Mouse (Mus musculus): ENCODE results near the gene Zswim4. TPM values are rescaled to one million over a fixed set of nuclear protein-coding genes. Genes with fewer than 3 reads are reported as not detected.

Zswim4 gene
- polyA plus RNA-seq, 1 experiment from 2014 or later: 24.7 TPM

- no peaks in the 10 kb centered on the region for H3K27me3 ChIP-seq (ENCODE audit: control insufficient read depth, insufficient read depth, low read length)
- no peak overlapping the region for H3K4me2 ChIP-seq
- H3K36me3 ChIP-seq (ENCODE audit: control insufficient read depth, insufficient read depth, low read length): peaks cover 17% of the 10 kb centered on the region
- H3K9me3 ChIP-seq (ENCODE audit: control insufficient read depth, low read length): no peaks in the 10 kb centered on the region
- H3K27ac ChIP-seq (ENCODE audit: low read depth, low read length): no peak overlapping the region
- H3K4me1 ChIP-seq (ENCODE audit: control insufficient read depth, insufficient read depth, low read length): peaks cover 4% of the 10 kb centered on the region; the same call in 1 of the 2 replicates
- no peak overlapping the region for H3K4me3 ChIP-seq (ENCODE audit: low read depth, low read length)
- DNase-seq (ENCODE audit: low spot score, missing footprints) (no peak), ATAC-seq (ENCODE audit: low FRiP score) (no peak)
- H3K9ac ChIP-seq (ENCODE audit: low read length): no peak overlapping the region
- 95% methylated on average over 31 of the region's 31 CpGs for WGBS
Measured at GRCm38 (mm10) chr8:84211881-84212563, 24.8 kb downstream of the Zswim4 start.

GRCm38 (mm10) chr8:84211202-84211601 lies 25.7 kb downstream of the Zswim4 start:
- H3K36me3 ChIP-seq (ENCODE audit: control insufficient read depth, insufficient read depth, low read length): peaks cover 17% of the 10 kb centered on the region

GRCm38 (mm10) chr8:84210167-84210791 lies 26.6 kb downstream of the Zswim4 start:
- H3K9ac ChIP-seq (ENCODE audit: low read length): no peak overlapping the region
- peaks cover 12% of the 10 kb centered on the region; the same call in 1 of the 2 replicates for H3K36me3 ChIP-seq (ENCODE audit: control insufficient read depth, insufficient read depth, low read length)
- 55% methylated on average over 34 of the region's 34 CpGs for WGBS
- peak; percentile 47 for ATAC-seq (ENCODE audit: low FRiP score)
- no peaks in the 10 kb centered on the region for H3K27me3 ChIP-seq (ENCODE audit: control insufficient read depth, insufficient read depth, low read length)
- no peak overlapping the region for H3K27ac ChIP-seq (ENCODE audit: low read depth, low read length)
- peak; percentile 97 for DNase-seq (ENCODE audit: low spot score, missing footprints)
- H3K9me3 ChIP-seq (ENCODE audit: control insufficient read depth, low read length): no peaks in the 10 kb centered on the region
- peaks cover 4% of the 10 kb centered on the region; the same call in 1 of the 2 replicates for H3K4me1 ChIP-seq (ENCODE audit: control insufficient read depth, insufficient read depth, low read length)
- H3K4me3 ChIP-seq (ENCODE audit: low read depth, low read length): no peak overlapping the region
- H3K4me2 ChIP-seq: 0 out of 2 replicates have a peak overlapping the region, but pooled peaks have one; percentile 4

More at GRCm38 (mm10) chr8:84211202-84211601, 25.7 kb downstream of the Zswim4 start:
- ATAC-seq (ENCODE audit: low FRiP score) (no peak), DNase-seq (ENCODE audit: low spot score, missing footprints) (no peak)
- Histone ChIP-seq H3K27me3 (ENCODE audit: control insufficient read depth, insufficient read depth, low read length) (no peaks in the 10 kb centered on the region), H3K4me3 (ENCODE audit: low read depth, low read length) (no peak overlapping the region), H3K9me3 (ENCODE audit: control insufficient read depth, low read length) (no peaks in the 10 kb centered on the region), H3K4me1 (ENCODE audit: control insufficient read depth, insufficient read depth, low read length) (peaks cover 4% of the 10 kb centered on the region; the same call in 1 of the 2 replicates), H3K9ac (ENCODE audit: low read length) (no peak overlapping the region), H3K4me2 (no peak overlapping the region), H3K27ac (ENCODE audit: low read depth, low read length) (no peak overlapping the region)
- 98% methylated on average over 3 of the region's 3 CpGs for WGBS

GRCm38 (mm10) chr8:84208381-84209380 lies 28.2 kb downstream of the Zswim4 start:
- Histone ChIP-seq H3K4me3 (ENCODE audit: low read depth, low read length) (no peak overlapping the region), H3K4me2 (no peak overlapping the region), H3K9me3 (ENCODE audit: control insufficient read depth, low read length) (no peaks in the 10 kb centered on the region), H3K36me3 (ENCODE audit: control insufficient read depth, insufficient read depth, low read length) (peaks cover 8% of the 10 kb centered on the region; the same call in 1 of the 2 replicates), H3K27me3 (ENCODE audit: control insufficient read depth, insufficient read depth, low read length) (no peaks in the 10 kb centered on the region), H3K27ac (ENCODE audit: low read depth, low read length) (0 out of 2 replicates have a peak overlapping the region, but pooled peaks have one; percentile 14), H3K9ac (ENCODE audit: low read length) (no peak overlapping the region), H3K4me1 (ENCODE audit: control insufficient read depth, insufficient read depth, low read length) (peaks cover 7% of the 10 kb centered on the region; the same call in 1 of the 2 replicates)
- DNase-seq (ENCODE audit: low spot score, missing footprints) (no peak), ATAC-seq (ENCODE audit: low FRiP score) (no peak)
- WGBS: 46% methylated on average over 17 of the region's 17 CpGs

GRCm38 (mm10) chr8:84207811-84208210 lies 29.0 kb downstream of the Zswim4 start:
- Histone ChIP-seq H3K4me1 (ENCODE audit: control insufficient read depth, insufficient read depth, low read length) (peaks cover 13% of the 10 kb centered on the region; the same call in 1 of the 2 replicates), H3K27ac (ENCODE audit: low read depth, low read length) (no peak overlapping the region), H3K4me3 (ENCODE audit: low read depth, low read length) (no peak overlapping the region), H3K36me3 (ENCODE audit: control insufficient read depth, insufficient read depth, low read length) (peaks cover 8% of the 10 kb centered on the region; the same call in 1 of the 2 replicates), H3K9ac (ENCODE audit: low read length) (no peak overlapping the region), H3K27me3 (ENCODE audit: control insufficient read depth, insufficient read depth, low read length) (no peaks in the 10 kb centered on the region), H3K9me3 (ENCODE audit: control insufficient read depth, low read length) (no peaks in the 10 kb centered on the region), H3K4me2 (no peak overlapping the region)
- no peak for DNase-seq (ENCODE audit: low spot score, missing footprints)
- no peak for ATAC-seq (ENCODE audit: low FRiP score)
- 62% methylated on average over 7 of the region's 7 CpGs for WGBS

- Histone ChIP-seq H3K4me1 (ENCODE audit: control insufficient read depth, insufficient read depth, low read length) (peaks cover 13% of the 10 kb centered on the region), H3K27me3 (ENCODE audit: control insufficient read depth, insufficient read depth, low read length) (peaks cover under 1% of the 10 kb centered on the region; the same call in 1 of the 2 replicates), H3K9ac (ENCODE audit: low read length) (no peak overlapping the region), H3K4me2 (no peak overlapping the region), H3K9me3 (ENCODE audit: control insufficient read depth, low read length) (no peaks in the 10 kb centered on the region), H3K4me3 (ENCODE audit: low read depth, low read length) (no peak overlapping the region), H3K27ac (ENCODE audit: low read depth, low read length) (no peak overlapping the region), H3K36me3 (ENCODE audit: control insufficient read depth, insufficient read depth, low read length) (peaks cover 4% of the 10 kb centered on the region; the same call in 1 of the 2 replicates)
- no peak for DNase-seq (ENCODE audit: low spot score, missing footprints)
- no peak for ATAC-seq (ENCODE audit: low FRiP score)
- WGBS: 88% methylated on average over 3 of the region's 3 CpGs
Measured at GRCm38 (mm10) chr8:84206666-84207065, 30.2 kb downstream of the Zswim4 start.

- H3K27ac ChIP-seq (ENCODE audit: low read depth, low read length): no peak overlapping the region
- H3K9me3 ChIP-seq (ENCODE audit: control insufficient read depth, low read length): no peaks in the 10 kb centered on the region
- peaks cover 26% of the 10 kb centered on the region for H3K4me1 ChIP-seq (ENCODE audit: control insufficient read depth, insufficient read depth, low read length)
- ATAC-seq (ENCODE audit: low FRiP score) (no peak), DNase-seq (ENCODE audit: low spot score, missing footprints) (peak; percentile 45)
- WGBS: 96% methylated on average over 5 of the region's 5 CpGs
- H3K27me3 ChIP-seq (ENCODE audit: control insufficient read depth, insufficient read depth, low read length): peaks cover 6% of the 10 kb centered on the region; the same call in 1 of the 2 replicates
- H3K4me2 ChIP-seq: no peak overlapping the region
- H3K36me3 ChIP-seq (ENCODE audit: control insufficient read depth, insufficient read depth, low read length): no peaks in the 10 kb centered on the region
- no peak overlapping the region for H3K9ac ChIP-seq (ENCODE audit: low read length)
- no peak overlapping the region for H3K4me3 ChIP-seq (ENCODE audit: low read depth, low read length)
Measured at GRCm38 (mm10) chr8:84205073-84205472, 31.8 kb downstream of the Zswim4 start.

- H3K27ac ChIP-seq (ENCODE audit: low read depth, low read length): peak overlapping the region; percentile 7; the same call in 1 of the 2 replicates
- peak overlapping the region; percentile 57 for H3K4me2 ChIP-seq
- H3K4me1 ChIP-seq (ENCODE audit: control insufficient read depth, insufficient read depth, low read length): peaks cover 31% of the 10 kb centered on the region
- peak overlapping the region; percentile 51 for H3K9ac ChIP-seq (ENCODE audit: low read length)
- ATAC-seq (ENCODE audit: low FRiP score) (no peak), DNase-seq (ENCODE audit: low spot score, missing footprints) (peak; percentile 92)
- peak overlapping the region; percentile 26; the same call in 1 of the 2 replicates for H3K4me3 ChIP-seq (ENCODE audit: low read depth, low read length)
- no peaks in the 10 kb centered on the region for H3K9me3 ChIP-seq (ENCODE audit: control insufficient read depth, low read length)
- no peaks in the 10 kb centered on the region for H3K36me3 ChIP-seq (ENCODE audit: control insufficient read depth, insufficient read depth, low read length)
- H3K27me3 ChIP-seq (ENCODE audit: control insufficient read depth, insufficient read depth, low read length): peaks cover 6% of the 10 kb centered on the region; the same call in 1 of the 2 replicates
- WGBS: 60% methylated on average over 13 of the region's 13 CpGs
Measured at GRCm38 (mm10) chr8:84203975-84204772, 32.7 kb downstream of the Zswim4 start.

All from midbrain, embryonic 11.5 days (tissue).